Mouse (Mus musculus) cortical plate, adult 2 months (tissue): ENCODE data around the gene Mcur1.

Experiments
- CTCF ChIP-seq: fragments of 200-500 bp; IDR thresholded peaks from 2 replicates; pipeline ENCODE4 v1.5.1; 2011; ENCODE audit warnings: mild to moderate bottlenecking, control low read depth, low read length; ENCODE audit not compliant: insufficient read depth; ENCODE audit errors: extremely low read depth
- POLR2A ChIP-seq: fragments of 200-500 bp; IDR thresholded peaks from 2 replicates; pipeline ENCODE4 v1.6.1; 2011; ENCODE audit warnings: mild to moderate bottlenecking, low read length, control low read depth; ENCODE audit not compliant: insufficient read depth; ENCODE audit errors: extremely low read depth

DNA sequence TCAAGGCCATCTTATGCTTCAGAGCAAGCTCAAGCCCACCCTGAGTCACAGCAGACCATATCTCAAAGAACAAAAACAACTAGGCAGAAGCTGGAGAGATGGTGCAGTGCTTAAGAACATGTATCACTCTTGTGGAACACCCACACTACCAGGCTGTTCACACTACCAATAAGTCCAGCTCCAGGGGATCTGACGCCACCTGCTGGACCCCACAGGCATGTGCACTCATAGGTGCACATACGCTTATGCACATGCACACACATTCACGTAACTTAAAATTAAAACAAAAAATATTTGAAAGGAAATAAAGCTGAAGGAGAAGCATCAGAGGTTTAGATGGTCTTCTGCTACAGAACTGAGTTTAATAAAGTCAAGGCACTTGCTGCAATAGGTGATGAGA, 62.2 kb downstream of the Mcur1 start:
- TF ChIP-seq POLR2A (no peak), CTCF (no peak)
